Mouse (Mus musculus) activated CD4-positive, CD25-positive, alpha-beta regulatory T cell, adult 4 months (primary cell): ENCODE results near the gene Tmem189. TPM values are rescaled to one million over a fixed set of nuclear protein-coding genes. Genes with fewer than 3 reads are reported as not detected.

Source experiments
- polyA plus RNA-seq, 2 experiments: library from polyadenylated mRNA; unstranded; fragments of 100-300 nt; shearing (Covaris generic); gene quantifications; one replicate each; pipeline ENCODE4 v1.2.1; 2017

Tmem189 gene
- polyA plus RNA-seq, 2 experiments from 2014 or later, result 12.6 to 13.5 TPM

Other genes starting within 250 kb of the Tmem189 start
- gene Rnf114, start 197.2 kb downstream of the Tmem189 start, polyA plus RNA-seq, result 100 to 1,000 TPM; 168 to 181 TPM
- gene Spata2, start 196.9 kb downstream of the Tmem189 start, polyA plus RNA-seq, result 10 to 100 TPM in 1 of 2 experiments, 1 to 10 TPM in 1; 7.4 to 11.7 TPM
- gene Snai1, start 151.6 kb downstream of the Tmem189 start, polyA plus RNA-seq, result not detected
- 100 to 1,000 TPM; 308 to 398 TPM for gene Ube2v1, start 57.7 kb downstream of the Tmem189 start, polyA plus RNA-seq
- gene Gm20431, start 28.3 kb downstream of the Tmem189 start, polyA plus RNA-seq, result not detected
- 1 to 10 TPM in 1 of 2 experiments, under 1 TPM in 1; 0.32 to 2.6 TPM for gene Cebpb, start 907 bp downstream of the Tmem189 start, polyA plus RNA-seq
- 100 to 1,000 TPM; 146 to 155 TPM for gene Ptpn1, start 242.2 kb upstream of the Tmem189 start, polyA plus RNA-seq